Mouse (Mus musculus) CH12.LX (cell line): Measurements from ENCODE around the gene 2810004N23Rik. TPM values are rescaled to one million over a fixed set of nuclear protein-coding genes. Genes with fewer than 3 reads are reported as not detected.

Experiments used
- DNase-seq: peaks from one replicate; pipeline ENCODE4 v3.0.0-alpha.2; 2013; ENCODE audit errors: extremely low read depth
- H3K27ac ChIP-seq: 2 replicates; pipeline ENCODE4 v1.5.1; 2012; ENCODE audit warnings: low read depth, mild to moderate bottlenecking, control low read depth, moderate library complexity; ENCODE audit not compliant: insufficient read depth
- H3K27me3 ChIP-seq: replicated peaks from 2 replicates; pipeline ENCODE3; 2012; ENCODE audit warnings: inconsistent platforms
- H3K36me3 ChIP-seq, 2 experiments: replicated peaks in 1 of 2; 2 replicates each; pipeline versions ENCODE3 to v1.6.1; 2012; ENCODE audit warnings: inconsistent platforms in 1 of 2, low read length in 1 of 2, mild to moderate bottlenecking in 1 of 2, mixed read lengths in 1 of 2, moderate library complexity in 1 of 2; ENCODE audit not compliant: control insufficient read depth in 1 of 2, insufficient read depth in 1 of 2
- H3K4me1 ChIP-seq, 2 experiments: 2 replicates each; pipeline ENCODE4 v1.6.1; 2012; ENCODE audit warnings: inconsistent platforms in 1 of 2, moderate library complexity in 1 of 2; ENCODE audit not compliant: insufficient read depth in 2 of 2, control insufficient read depth in 1 of 2
- H3K4me2 ChIP-seq: 2 replicates; pipeline ENCODE4 v1.6.1; 2012; ENCODE audit warnings: low read depth, mild to moderate bottlenecking, control low read depth; ENCODE audit not compliant: poor library complexity, insufficient read depth, severe bottlenecking
- H3K4me3 ChIP-seq, 3 experiments: fragments of 150-350 bp in 1 of 3; sonication (generic) in 1 of 3; replicated peaks in 1 of 3; 2 replicates each; pipeline versions ENCODE3 to v1.5.1; 2011 to 2012; ENCODE audit warnings: low read depth in 2 of 3, low read length in 2 of 3, mild to moderate bottlenecking in 2 of 3, moderate library complexity in 2 of 3, control low read depth in 1 of 3, improper control_type of control experiment in 1 of 3, inconsistent platforms in 1 of 3, mixed read lengths in 1 of 3; ENCODE audit not compliant: poor library complexity in 1 of 3
- H3K79me2 ChIP-seq: replicated peaks from 2 replicates; pipeline ENCODE4 v1.6.1; 2012; ENCODE audit warnings: mild to moderate bottlenecking, moderate library complexity; ENCODE audit not compliant: control insufficient read depth, poor library complexity, insufficient read depth, severe bottlenecking; ENCODE audit errors: extremely low read depth
- H3K9ac ChIP-seq: 2 replicates; pipeline ENCODE4 v1.6.1; 2012; ENCODE audit warnings: low read depth, mild to moderate bottlenecking, control low read depth, moderate library complexity; ENCODE audit not compliant: insufficient read depth
- H3K9me3 ChIP-seq: replicated peaks from 2 replicates; pipeline ENCODE3; 2012; ENCODE audit warnings: low read length, inconsistent platforms, mixed read lengths
- BHLHE40 ChIP-seq: IDR thresholded peaks from 2 replicates; pipeline ENCODE4 v1.6.1; 2011; ENCODE audit warnings: mild to moderate bottlenecking, low read depth, low read length, improper control_type of control experiment
- CTCF ChIP-seq, 2 experiments: IDR thresholded peaks in 1 of 2; conservative IDR thresholded peaks in 1 of 2; 2 replicates each; pipeline ENCODE4 v1.5.1; 2011 to 2012; ENCODE audit warnings: low read depth in 2 of 2, low read length in 2 of 2, improper control_type of control experiment in 1 of 2, inconsistent platforms in 1 of 2, mild to moderate bottlenecking in 1 of 2, moderate library complexity in 1 of 2
- E2F4 ChIP-seq: IDR thresholded peaks from 2 replicates; pipeline ENCODE4 v1.6.1; 2011; ENCODE audit warnings: low read depth, low read length, improper control_type of control experiment; ENCODE audit not compliant: insufficient replicate concordance
- ELF1 ChIP-seq: IDR thresholded peaks from 2 replicates; pipeline ENCODE4 v1.6.1; 2014; ENCODE audit warnings: low read depth, mild to moderate bottlenecking, inconsistent platforms, low read length, improper control_type of control experiment
- EP300 ChIP-seq: IDR thresholded peaks from 2 replicates; pipeline ENCODE4 v1.6.1; 2011; ENCODE audit warnings: low read length, improper control_type of control experiment
- ETS1 ChIP-seq: conservative IDR thresholded peaks from 2 replicates; pipeline ENCODE4 v1.6.1; 2012; ENCODE audit warnings: low read depth, mild to moderate bottlenecking, inconsistent platforms, low read length, improper control_type of control experiment, moderate library complexity
- HCFC1 ChIP-seq: IDR thresholded peaks from 2 replicates; pipeline ENCODE4 v1.6.1; 2012; ENCODE audit warnings: low read depth, mild to moderate bottlenecking, inconsistent platforms, low read length, improper control_type of control experiment
- IRF4 ChIP-seq: IDR thresholded peaks from 2 replicates; pipeline ENCODE4 v1.6.1; 2014; ENCODE audit warnings: low read depth, mild to moderate bottlenecking, inconsistent platforms, low read length, improper control_type of control experiment
- KAT2A ChIP-seq: IDR thresholded peaks from 2 replicates; pipeline ENCODE4 v1.6.1; 2012; ENCODE audit warnings: low read length, improper control_type of control experiment, inconsistent platforms; ENCODE audit not compliant: insufficient replicate concordance
- MAFK ChIP-seq: IDR thresholded peaks from 2 replicates; pipeline ENCODE4 v1.6.1; 2011; ENCODE audit warnings: low read length, improper control_type of control experiment; ENCODE audit not compliant: insufficient replicate concordance
- MAX ChIP-seq: IDR thresholded peaks from 2 replicates; pipeline ENCODE4 v1.6.1; 2011; ENCODE audit warnings: low read length, improper control_type of control experiment
- MYC ChIP-seq: IDR thresholded peaks from 2 replicates; pipeline ENCODE4 v1.6.1; 2011; ENCODE audit warnings: low read depth, mild to moderate bottlenecking, improper control_type of control experiment, low read length
- PAX5 ChIP-seq: IDR thresholded peaks from 2 replicates; pipeline ENCODE4 v1.6.1; 2012; ENCODE audit warnings: low read length, inconsistent platforms, mixed read lengths
- POLR2A ChIP-seq: IDR thresholded peaks from 2 replicates; pipeline ENCODE4 v1.6.1; 2011; ENCODE audit warnings: low read depth, mild to moderate bottlenecking, improper control_type of control experiment, low read length
- POLR2AphosphoS2 ChIP-seq: IDR thresholded peaks from 2 replicates; pipeline ENCODE4 v1.6.1; 2011; ENCODE audit warnings: low read depth, low read length, improper control_type of control experiment
- RAD21 ChIP-seq: IDR thresholded peaks from 2 replicates; pipeline ENCODE4 v1.6.1; 2011; ENCODE audit warnings: low read depth, mild to moderate bottlenecking, low read length, improper control_type of control experiment, moderate library complexity
- RCOR1 ChIP-seq: conservative IDR thresholded peaks from 2 replicates; pipeline ENCODE4 v1.6.1; 2012; ENCODE audit warnings: low read depth, mild to moderate bottlenecking, inconsistent platforms, low read length, improper control_type of control experiment
- SIN3A ChIP-seq: IDR thresholded peaks from 2 replicates; pipeline ENCODE4 v1.6.1; 2012; ENCODE audit warnings: low read length, improper control_type of control experiment, inconsistent platforms
- SMC3 ChIP-seq: IDR thresholded peaks from 2 replicates; pipeline ENCODE4 v1.6.1; 2011; ENCODE audit warnings: low read depth, low read length, improper control_type of control experiment
- UBTF ChIP-seq: IDR thresholded peaks from 2 replicates; pipeline ENCODE4 v1.6.1; 2012; ENCODE audit warnings: low read depth, mild to moderate bottlenecking, inconsistent platforms, low read length, improper control_type of control experiment, moderate library complexity
- USF1 ChIP-seq: IDR thresholded peaks from 2 replicates; pipeline ENCODE4 v1.6.1; 2014; ENCODE audit warnings: low read depth, mild to moderate bottlenecking, inconsistent platforms, low read length, improper control_type of control experiment
- USF2 ChIP-seq: conservative IDR thresholded peaks from 2 replicates; pipeline ENCODE4 v1.6.1; 2011; ENCODE audit warnings: low read depth, low read length, improper control_type of control experiment
- ZKSCAN1 ChIP-seq: IDR thresholded peaks from 2 replicates; pipeline ENCODE4 v1.6.1; 2012; ENCODE audit warnings: low read depth, inconsistent platforms, low read length, improper control_type of control experiment, borderline replicate concordance
- ZMIZ1 ChIP-seq: IDR thresholded peaks from 2 replicates; pipeline ENCODE4 v1.6.1; 2012; ENCODE audit warnings: low read depth, mild to moderate bottlenecking, inconsistent platforms, low read length, improper control_type of control experiment
- ZNF384 ChIP-seq: IDR thresholded peaks from 2 replicates; pipeline ENCODE4 v1.6.1; 2012; ENCODE audit warnings: low read depth, low read length, improper control_type of control experiment, inconsistent platforms
- dilution Hi-C: fragments of 300-500 bp; cut with MboI; formaldehyde crosslinking; loops from 2 replicates; pipeline ENCODE4 v1.14.3; 2020; ENCODE audit warnings: low sequenced_read_pairs; ENCODE audit not compliant: extremely low pct_unique_long_range_greater_than_20kb, extremely low pct_ligation_motif_present
- in situ Hi-C: fragments of 300-500 bp; cut with MboI; formaldehyde crosslinking; loops from 3 replicates; pipeline ENCODE4 v1.14.3; 2019; ENCODE audit warnings: low sequenced_read_pairs, low pct_ligation_motif_present, low pct_unique_long_range_greater_than_20kb, mixed read lengths
- polyA plus RNA-seq: library from polyadenylated mRNA; unstranded; fragments of >175 nt; gene quantifications from 2 replicates; pipeline ENCODE4 v1.2.1, GENCODE M21; 2012; ENCODE audit warnings: low read depth; ENCODE audit not compliant: insufficient read length
- total RNA-seq, 2 experiments: library from RNA; depleted of rRNA; stranded (reverse); fragments of 300-350 nt in 1 of 2; fragments of >200 nt in 1 of 2; gene quantifications; 2 replicates each; pipeline ENCODE4 v1.2.3; 2012 to 2014

2810004N23Rik gene
- total and polyA plus RNA-seq, 3 experiments, result 45.1 to 75.7 (median 47.6) TPM

DNA sequence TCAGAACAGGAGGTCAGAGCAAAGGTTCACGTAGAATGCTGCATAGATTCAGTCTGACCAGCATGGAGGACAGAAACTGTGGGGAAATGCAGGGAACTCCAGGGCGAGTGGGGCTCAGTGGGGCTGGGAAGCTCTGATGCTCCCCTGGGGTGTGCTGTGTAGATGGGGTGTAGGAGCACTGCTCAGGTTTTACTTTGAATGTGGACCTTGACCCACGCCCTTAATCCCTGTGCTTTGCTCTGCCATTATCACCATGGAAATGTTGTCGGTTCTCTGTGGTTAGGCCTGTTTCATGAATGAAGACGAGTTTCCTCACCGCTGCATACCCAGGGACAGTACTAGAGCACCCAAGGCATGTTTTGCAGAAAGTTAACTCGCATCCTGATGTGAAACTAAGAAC is 8.6 kb upstream of the 2810004N23Rik start:
- no peak for DNase-seq
- dilution Hi-C loops (no loop called here), in situ Hi-C loops (no loop called here)
- Histone ChIP-seq H3K4me3 (no peak overlapping the region), H3K4me1 (peaks cover 10 to 19% of the 10 kb centered on the region in 2 experiments), H3K9ac (no peak overlapping the region)
- TF ChIP-seq SMC3, result no peak
- no peak for TF ChIP-seq CTCF (conservative IDR thresholded peaks at IDR 0.05 in 1 of 2, IDR thresholded peaks at IDR 0.05 in 1 of 2; ENCODE audit: low read depth in 2 of 2, low read length in 2 of 2)
- no peak for TF ChIP-seq ZNF384
- no peak for TF ChIP-seq ETS1
- no peak for TF ChIP-seq ZMIZ1
- TF ChIP-seq, all 38 proteins: peak for 0
- no peak overlapping the region for H3K27ac ChIP-seq
- no peak overlapping the region for H3K4me2 ChIP-seq
- peaks cover 25% of the 10 kb centered on the region for H3K79me2 ChIP-seq
- H3K9me3 ChIP-seq, result no peaks in the 10 kb centered on the region
- peaks cover 62 to 95% of the 10 kb centered on the region in 2 experiments for H3K36me3 ChIP-seq
- no peaks in the 10 kb centered on the region for H3K27me3 ChIP-seq

DNA sequence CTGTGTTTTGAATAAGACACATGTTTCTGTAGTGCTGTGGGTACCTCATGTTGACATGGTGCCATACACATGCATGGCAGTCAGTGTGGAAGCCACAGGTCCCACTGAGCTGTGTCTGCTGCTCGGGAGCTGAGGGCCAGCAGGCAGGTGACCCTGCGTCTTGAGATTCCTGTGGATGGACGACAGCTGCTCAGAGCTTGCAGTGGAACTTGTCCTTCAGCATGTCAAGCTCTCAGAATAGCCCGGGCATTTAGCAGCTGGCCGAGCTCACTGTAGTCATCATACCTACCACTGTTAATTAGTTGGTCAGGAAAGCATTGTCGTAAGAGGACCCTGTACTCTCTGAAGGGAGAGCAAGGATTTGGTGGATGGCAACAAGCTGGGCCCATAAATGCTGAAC is 6.8 kb upstream of the 2810004N23Rik start:
- in situ Hi-C loops (no loop called here), dilution Hi-C loops (no loop called here)
- no peaks in the 10 kb centered on the region for H3K27me3 ChIP-seq
- peaks cover 48 to 92% of the 10 kb centered on the region in 2 experiments for H3K36me3 ChIP-seq
- H3K4me3 ChIP-seq, result no peak overlapping the region
- H3K4me1 ChIP-seq, result peaks cover 13 to 37% of the 10 kb centered on the region in 2 experiments
- H3K9ac ChIP-seq, result no peak overlapping the region
- DNase-seq, result no peak
- H3K79me2 ChIP-seq, result peaks cover 42% of the 10 kb centered on the region
- no peaks in the 10 kb centered on the region for H3K9me3 ChIP-seq
- no peak overlapping the region for H3K4me2 ChIP-seq
- no peak overlapping the region for H3K27ac ChIP-seq
- TF ChIP-seq IRF4 (no peak), HCFC1 (no peak), MAX (no peak), SMC3 (no peak), CTCF (conservative IDR thresholded peaks at IDR 0.05 in 1 of 2, IDR thresholded peaks at IDR 0.05 in 1 of 2; ENCODE audit: low read depth in 2 of 2, low read length in 2 of 2) (no peak), USF2 (no peak), USF1 (no peak), UBTF (no peak), KAT2A (no peak), SIN3A (no peak)

DNA sequence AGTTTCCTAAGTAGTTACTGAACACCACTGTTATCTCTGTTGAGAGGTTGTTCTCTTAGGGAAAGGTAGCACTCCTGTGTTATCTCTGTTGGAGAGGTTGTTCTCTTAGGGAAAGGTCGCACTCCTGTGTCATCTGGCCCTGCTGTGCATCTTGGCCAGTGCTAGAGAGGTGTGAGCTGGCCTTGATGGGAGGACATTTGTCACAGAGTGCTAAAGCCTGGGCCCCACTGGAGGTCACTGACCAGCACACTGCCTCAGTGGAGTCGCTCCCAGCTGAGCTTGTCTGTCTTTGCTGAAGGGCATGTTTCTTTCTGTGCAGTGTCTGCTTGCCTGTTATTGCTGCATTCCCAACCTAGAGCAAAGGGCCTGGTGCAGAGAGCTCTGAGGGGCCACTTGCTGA is 4.2 kb upstream of the 2810004N23Rik start:
- TF ChIP-seq RAD21 (no peak), POLR2AphosphoS2 (no peak), UBTF (no peak), RCOR1 (no peak), BHLHE40 (no peak), POLR2A (no peak), E2F4 (no peak), PAX5 (no peak), ELF1 (no peak), SIN3A (no peak), EP300 (no peak), MAFK (no peak), CTCF (conservative IDR thresholded peaks at IDR 0.05 in 1 of 2, IDR thresholded peaks at IDR 0.05 in 1 of 2; ENCODE audit: low read depth in 2 of 2, low read length in 2 of 2) (no peak), IRF4 (no peak), ZKSCAN1 (no peak), USF2 (no peak), MYC (no peak), USF1 (no peak)
- Histone ChIP-seq H3K27ac (no peak overlapping the region), H3K4me3 (no peak overlapping the region), H3K4me2 (no peak overlapping the region), H3K9me3 (no peaks in the 10 kb centered on the region), H3K4me1 (peaks cover 13 to 40% of the 10 kb centered on the region in 2 experiments), H3K36me3 (peaks cover 24 to 66% of the 10 kb centered on the region in 2 experiments), H3K27me3 (no peaks in the 10 kb centered on the region), H3K9ac (no peak overlapping the region), H3K79me2 (peaks cover 62% of the 10 kb centered on the region)
- dilution Hi-C loops (no loop called here), in situ Hi-C loops (no loop called here)
- DNase-seq, result no peak
